Mouse (Mus musculus) thymus, adult 2 months (tissue): Measurements from ENCODE around the gene A730046J19Rik.

Experiments used
- CTCF ChIP-seq: fragments of 200-500 bp; IDR thresholded peaks from 2 replicates; pipeline ENCODE4 v1.5.1; 2012; ENCODE audit warnings: mild to moderate bottlenecking, control low read depth, low read length, moderate library complexity, borderline replicate concordance; ENCODE audit not compliant: control insufficient read depth, poor library complexity, insufficient read depth; ENCODE audit errors: extremely low read depth
- POLR2A ChIP-seq: fragments of 200-500 bp; IDR thresholded peaks from 2 replicates; pipeline ENCODE4 v1.6.1; 2012; ENCODE audit warnings: mild to moderate bottlenecking, low read length, control low read depth, moderate library complexity; ENCODE audit not compliant: control insufficient read depth, poor library complexity, insufficient read depth; ENCODE audit errors: extremely low read depth

DNA sequence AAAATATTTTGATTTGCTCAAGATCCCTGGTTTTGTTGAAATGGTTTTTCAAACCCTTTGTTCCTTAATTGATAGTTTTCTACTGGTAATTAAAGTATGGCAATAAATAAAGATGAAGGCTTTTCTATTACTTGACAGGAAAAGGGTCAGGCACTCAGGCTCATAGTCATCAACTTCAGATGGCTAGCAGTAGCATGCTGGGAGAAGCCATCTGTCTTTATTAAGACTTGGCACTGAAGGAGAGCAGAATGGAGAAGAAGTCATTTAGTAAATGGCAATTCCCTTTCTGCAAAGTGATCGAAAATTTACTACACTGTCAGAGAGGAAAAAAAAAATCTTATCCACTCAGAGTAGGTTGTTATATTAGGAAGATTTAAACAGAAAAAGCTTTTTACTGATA lies 17.2 kb upstream of the A730046J19Rik start:
- TF ChIP-seq POLR2A = no peak
- TF ChIP-seq CTCF = no peak
